Mouse (Mus musculus) midbrain, embryonic 14.5 days (tissue): Measurements from ENCODE around the gene Pprc1. TPM values are rescaled to one million over a fixed set of nuclear protein-coding genes. Genes with fewer than 3 reads are reported as not detected.

ENCODE experiments used
- ATAC-seq: fragments of 200-750 bp; cut with Nextera tagmentation; 2 replicates; pipeline ENCODE4 v1.8.0; 2017; ENCODE audit warnings: moderate number of reproducible peaks, moderate library complexity; ENCODE audit not compliant: low FRiP score, low TSS enrichment
- DNase-seq: peaks from one replicate; pipeline ENCODE4 v3.0.0-alpha.2; 2015
- H3K27ac ChIP-seq: fragments of 300-500 bp; sonication (generic); replicated peaks from 2 replicates; pipeline ENCODE4 v1.5.1; 2014; ENCODE audit warnings: mild to moderate bottlenecking, low read depth, low read length, moderate library complexity
- H3K27me3 ChIP-seq: fragments of 300-500 bp; sonication (generic); 2 replicates; pipeline ENCODE4 v1.6.1; 2014; ENCODE audit warnings: low read length, control low read depth, mixed read lengths; ENCODE audit not compliant: control insufficient read depth, insufficient read depth
- H3K36me3 ChIP-seq: fragments of 300-500 bp; sonication (generic); 2 replicates; pipeline ENCODE4 v1.6.1; 2014; ENCODE audit warnings: low read length, control low read depth; ENCODE audit not compliant: control insufficient read depth, insufficient read depth
- H3K4me1 ChIP-seq: fragments of 300-500 bp; sonication (generic); 2 replicates; pipeline ENCODE4 v1.6.1; 2014; ENCODE audit warnings: mild to moderate bottlenecking, antibody characterized with exemption, low read length, control low read depth; ENCODE audit not compliant: control insufficient read depth, insufficient read depth
- H3K4me2 ChIP-seq: fragments of 300-500 bp; sonication (generic); 2 replicates; pipeline ENCODE4 v1.6.1; 2014; ENCODE audit warnings: mild to moderate bottlenecking, low read length, moderate library complexity
- H3K4me3 ChIP-seq: fragments of 300-500 bp; sonication (generic); replicated peaks from 2 replicates; pipeline ENCODE4 v1.5.1; 2014; ENCODE audit warnings: low read depth, low read length
- H3K9ac ChIP-seq: fragments of 300-500 bp; sonication (generic); replicated peaks from 2 replicates; pipeline ENCODE4 v1.6.1; 2014; ENCODE audit warnings: mild to moderate bottlenecking, low read length, moderate library complexity
- H3K9me3 ChIP-seq: fragments of 300-500 bp; sonication (generic); 2 replicates; pipeline ENCODE4 v1.6.1; 2016; ENCODE audit warnings: low read length, control low read depth, mixed read lengths; ENCODE audit not compliant: control insufficient read depth
- WGBS: fragments of 180-500 bp; shearing (Covaris S2); extraction: QIAGEN DNeasy Blood & Tissue Kit; methylation state at CpG from one replicate; pipeline ENCODE4 v1.1.7; 2014; 5-methylcytosine and 5-hydroxymethylcytosine counted together
- polyA plus RNA-seq: library from polyadenylated mRNA; unstranded; fragments of >200 nt; fragmentation: Nextera tagmentation; extraction: Ambion mirVana; gene quantifications from 2 replicates; pipeline ENCODE4 v1.2.1, GENCODE M21; 2014

Gene Pprc1
- polyA plus RNA-seq, 1 experiment from 2014 or later, result 21.1 TPM

DNA sequence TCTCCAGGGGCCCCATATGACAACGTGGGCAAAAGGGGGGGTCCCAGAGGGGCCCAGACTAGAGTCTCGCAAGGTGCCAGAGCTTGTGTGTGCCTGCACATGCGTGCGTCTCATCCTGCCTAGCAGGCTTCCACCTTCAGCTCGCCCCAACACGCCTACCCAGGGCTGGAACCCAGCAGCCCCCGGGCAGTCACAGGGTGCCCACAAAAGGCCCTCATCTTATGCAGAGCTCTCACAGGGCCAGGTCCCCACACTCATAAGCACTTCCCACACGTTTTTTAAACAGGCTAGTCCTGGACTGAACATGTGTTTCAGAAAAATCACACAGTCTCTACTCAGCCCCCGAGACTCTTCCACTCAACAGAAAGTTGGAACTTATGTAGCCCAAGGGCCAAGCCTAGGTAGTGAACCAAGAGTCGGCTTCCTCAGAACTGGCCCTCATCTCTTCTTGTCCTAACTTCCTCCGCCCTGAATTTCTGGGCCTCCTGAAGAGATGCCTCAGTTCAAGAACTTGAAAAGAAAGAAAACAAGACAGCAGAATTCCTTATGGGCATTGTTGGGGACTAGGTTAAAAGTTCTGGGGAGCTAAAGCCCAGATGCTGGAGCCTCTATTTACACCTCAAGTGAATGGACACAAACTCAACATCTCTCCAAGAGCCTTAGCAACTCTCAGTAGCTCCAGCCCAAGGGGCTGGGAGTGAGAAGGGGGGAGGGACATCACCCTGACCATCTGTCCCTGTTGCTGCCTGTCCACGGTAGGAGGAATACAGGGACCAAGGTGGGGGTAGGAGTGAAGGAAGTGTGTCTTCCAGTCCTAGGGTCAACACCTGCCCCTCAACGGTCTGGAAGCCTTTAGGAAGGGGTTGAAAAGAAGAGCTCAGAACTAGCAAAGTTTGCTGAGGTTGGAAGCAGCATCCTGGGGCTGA lies 6.5 kb upstream of the Pprc1 start:
- Histone ChIP-seq H3K27me3 (no peaks in the 10 kb centered on the region), H3K36me3 (peaks cover 32% of the 10 kb centered on the region), H3K9ac (peak overlapping the region; percentile 91), H3K4me3 (peak overlapping the region; percentile 96), H3K4me1 (peaks cover 56% of the 10 kb centered on the region), H3K9me3 (no peaks in the 10 kb centered on the region), H3K4me2 (peak overlapping the region; percentile 100), H3K27ac (peak overlapping the region; percentile 98)
- 2% methylated on average over 13 of the region's 13 CpGs for WGBS
- ATAC-seq (no peak), DNase-seq (no peak)

DNA sequence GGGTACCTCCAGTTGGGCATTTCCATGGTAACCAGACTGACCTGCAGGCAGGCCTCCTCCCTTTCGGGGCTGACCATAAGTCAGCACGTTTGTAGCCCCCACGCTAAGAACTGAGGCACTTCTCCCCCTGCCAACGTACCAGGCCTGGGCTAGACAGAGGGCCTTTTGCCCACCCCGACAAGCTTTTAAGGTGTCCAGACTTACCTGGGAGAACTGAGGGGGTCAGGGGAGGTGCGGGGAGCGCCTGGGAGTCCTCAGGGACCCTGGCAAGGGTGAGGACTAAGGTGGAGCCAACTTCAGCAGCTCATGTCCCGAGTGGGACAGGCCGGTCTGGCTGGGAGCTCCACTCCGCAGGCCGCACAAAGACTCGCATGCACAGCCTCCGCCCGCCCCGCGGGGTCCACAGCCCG lies 5.8 kb upstream of the Pprc1 start:
- Histone ChIP-seq H3K9me3 (no peaks in the 10 kb centered on the region), H3K4me1 (peaks cover 62% of the 10 kb centered on the region), H3K9ac (peak overlapping the region; percentile 91), H3K36me3 (peaks cover 25% of the 10 kb centered on the region), H3K27me3 (no peaks in the 10 kb centered on the region), H3K4me3 (peak overlapping the region; percentile 96), H3K4me2 (peak overlapping the region; percentile 100), H3K27ac (peak overlapping the region; percentile 98)
- under 1% methylated on average over 15 of the region's 17 CpGs for WGBS
- no peak for DNase-seq
- peak; percentile 7; the same call in 1 of the 2 replicates for ATAC-seq

- Histone ChIP-seq H3K4me1 (peaks cover 67% of the 10 kb centered on the region), H3K9me3 (no peaks in the 10 kb centered on the region), H3K36me3 (peaks cover 19% of the 10 kb centered on the region), H3K4me2 (peak overlapping the region; percentile 100), H3K4me3 (peak overlapping the region; percentile 96), H3K27me3 (no peaks in the 10 kb centered on the region), H3K9ac (peak overlapping the region; percentile 91), H3K27ac (peak overlapping the region; percentile 98)
- 2% methylated on average over 30 of the region's 30 CpGs for WGBS
- DNase-seq, result peak; percentile 97
- peak; percentile 75 for ATAC-seq
These were observed 5.2 kb upstream of the Pprc1 start for GRCm38 (mm10) chr19:46039478-46039877.

DNA sequence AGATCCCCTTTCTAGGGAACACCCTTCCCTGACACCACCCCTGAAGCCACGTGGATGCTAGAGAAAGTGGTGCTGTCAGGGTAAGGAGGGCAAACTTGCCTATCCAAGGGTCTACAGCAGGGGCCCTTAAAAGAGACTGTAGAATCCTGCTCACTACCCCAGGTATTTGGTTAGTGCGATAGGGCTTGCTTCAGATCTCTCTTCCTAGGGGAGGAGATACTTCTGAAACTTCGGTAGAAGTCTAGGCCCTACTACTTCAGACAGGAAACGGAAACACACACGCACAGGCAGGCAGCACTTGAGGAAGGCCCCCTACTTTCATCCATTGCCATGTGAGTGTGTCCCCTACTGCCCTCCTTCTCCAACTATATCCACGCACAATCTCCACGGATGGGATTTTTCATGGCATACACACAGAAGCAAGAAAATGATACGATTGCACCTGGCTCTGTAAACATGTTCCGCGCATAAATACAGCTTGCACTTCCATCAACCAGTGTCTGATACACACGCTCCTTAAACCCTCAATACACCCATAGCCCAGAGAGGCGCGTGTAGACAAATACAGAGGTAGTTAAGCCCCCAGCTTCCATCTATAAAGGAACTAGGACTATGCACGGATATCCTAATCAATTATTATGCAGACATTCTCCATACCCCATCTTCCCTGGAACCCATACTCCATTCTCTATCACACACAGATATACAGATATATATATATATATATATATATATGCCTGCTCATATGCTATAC lies 4.4 kb upstream of the Pprc1 start:
- Histone ChIP-seq H3K4me2 (peak overlapping the region; percentile 100), H3K4me1 (peaks cover 67% of the 10 kb centered on the region), H3K9ac (peak overlapping the region; percentile 91; the same call in 1 of the 2 replicates), H3K27ac (peak overlapping the region; percentile 98), H3K27me3 (no peaks in the 10 kb centered on the region), H3K4me3 (peak overlapping the region; percentile 96), H3K9me3 (no peaks in the 10 kb centered on the region), H3K36me3 (peaks cover 10% of the 10 kb centered on the region)
- ATAC-seq, result no peak
- DNase-seq, result no peak
- WGBS, result 33% methylated on average over 14 of the region's 14 CpGs

GRCm38 (mm10) chr19:46041299-46041932 lies 3.3 kb upstream of the Pprc1 start:
- H3K9ac ChIP-seq, result peak overlapping the region; percentile 72
- peak overlapping the region; percentile 88 for H3K4me3 ChIP-seq
- peak overlapping the region; percentile 98 for H3K27ac ChIP-seq
- no peak for DNase-seq
- no peaks in the 10 kb centered on the region for H3K36me3 ChIP-seq
- WGBS, result 13% methylated on average over 7 of the region's 7 CpGs
- peak overlapping the region; percentile 100 for H3K4me2 ChIP-seq
- no peaks in the 10 kb centered on the region for H3K9me3 ChIP-seq
- no peaks in the 10 kb centered on the region for H3K27me3 ChIP-seq
- H3K4me1 ChIP-seq, result peaks cover 73% of the 10 kb centered on the region
- no peak for ATAC-seq

DNA sequence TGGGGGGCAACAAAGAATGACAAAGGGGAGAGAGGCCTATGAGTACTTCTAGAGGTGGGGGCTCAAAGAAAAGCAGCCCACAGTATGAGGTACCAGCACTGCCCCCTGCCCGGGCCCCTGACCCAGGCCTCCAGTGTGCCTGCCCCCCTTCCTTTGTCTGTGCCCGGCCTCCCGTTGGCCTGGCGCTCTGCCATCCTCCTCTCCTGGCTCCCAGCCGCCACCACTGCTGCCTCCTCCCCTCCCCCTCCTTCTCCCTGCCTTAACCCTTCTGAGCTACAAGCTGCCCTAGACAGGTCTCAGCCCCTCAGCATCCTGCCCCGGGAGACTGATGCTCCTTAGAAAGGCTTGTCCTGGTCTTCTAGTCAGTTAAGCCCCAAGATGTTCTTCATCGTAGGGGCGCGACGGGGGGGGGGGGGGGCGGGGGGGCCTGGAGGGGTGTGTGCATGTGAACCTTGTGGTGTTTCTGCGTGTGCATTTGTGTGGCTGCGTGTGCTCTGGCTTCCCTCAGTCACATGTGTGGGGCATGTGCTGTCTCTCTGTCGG lies 2.7 kb upstream of the Pprc1 start:
- peak overlapping the region; percentile 72 for H3K9ac ChIP-seq
- no peaks in the 10 kb centered on the region for H3K9me3 ChIP-seq
- under 1% methylated on average over 12 of the region's 14 CpGs for WGBS
- H3K27me3 ChIP-seq, result no peaks in the 10 kb centered on the region
- H3K4me3 ChIP-seq, result peak overlapping the region; percentile 88
- peak overlapping the region; percentile 100 for H3K4me2 ChIP-seq
- DNase-seq, result peak; percentile 92
- H3K4me1 ChIP-seq, result peaks cover 71% of the 10 kb centered on the region
- ATAC-seq, result peak; percentile 59
- H3K27ac ChIP-seq, result peak overlapping the region; percentile 98
- H3K36me3 ChIP-seq, result no peaks in the 10 kb centered on the region

- 2% methylated on average over 6 of the region's 6 CpGs for WGBS
These were observed 2.1 kb upstream of the Pprc1 start for GRCm38 (mm10) chr19:46042476-46043011.

GRCm38 (mm10) chr19:46043380-46043779 lies 1.3 kb upstream of the Pprc1 start:
- peak overlapping the region; percentile 88 for H3K4me3 ChIP-seq
- peaks cover 59% of the 10 kb centered on the region for H3K4me1 ChIP-seq
- peak overlapping the region; percentile 98; the same call in 1 of the 2 replicates for H3K9ac ChIP-seq
- H3K27ac ChIP-seq, result peak overlapping the region; percentile 98
- no peak for DNase-seq
- ATAC-seq, result no peak
- no peaks in the 10 kb centered on the region for H3K27me3 ChIP-seq
- H3K9me3 ChIP-seq, result no peaks in the 10 kb centered on the region
- whole genome bisulfite sequencing, result 57% methylated on average over 7 of the region's 7 CpGs
- no peaks in the 10 kb centered on the region for H3K36me3 ChIP-seq
- peak overlapping the region; percentile 100 for H3K4me2 ChIP-seq

More at GRCm38 (mm10) chr19:46042476-46043011, 2.1 kb upstream of the Pprc1 start:
- DNase-seq (peak; percentile 76), ATAC-seq (peak; percentile 41)
- peak overlapping the region; percentile 98 for H3K27ac ChIP-seq
- H3K36me3 ChIP-seq, result no peaks in the 10 kb centered on the region
- H3K9ac ChIP-seq, result peak overlapping the region; percentile 72
- no peaks in the 10 kb centered on the region for H3K9me3 ChIP-seq
- H3K4me3 ChIP-seq, result peak overlapping the region; percentile 88
- H3K4me2 ChIP-seq, result peak overlapping the region; percentile 100
- H3K27me3 ChIP-seq, result no peaks in the 10 kb centered on the region
- peaks cover 67% of the 10 kb centered on the region for H3K4me1 ChIP-seq
